Mouse (Mus musculus) induced T-regulatory cell, adult 2 months (primary cell): ENCODE measurements around the gene Fiz1.
"Not testable (repeated sequence)": the region's sequence is repeated elsewhere in the genome, so short reads cannot be mapped to it uniquely, and the experiment has no call there.

Source experiments
- DNase-seq: peaks from one replicate; pipeline ENCODE4 v3.0.0-alpha.2; 2012; ENCODE audit warnings: low read depth

Fiz1 gene

DNA sequence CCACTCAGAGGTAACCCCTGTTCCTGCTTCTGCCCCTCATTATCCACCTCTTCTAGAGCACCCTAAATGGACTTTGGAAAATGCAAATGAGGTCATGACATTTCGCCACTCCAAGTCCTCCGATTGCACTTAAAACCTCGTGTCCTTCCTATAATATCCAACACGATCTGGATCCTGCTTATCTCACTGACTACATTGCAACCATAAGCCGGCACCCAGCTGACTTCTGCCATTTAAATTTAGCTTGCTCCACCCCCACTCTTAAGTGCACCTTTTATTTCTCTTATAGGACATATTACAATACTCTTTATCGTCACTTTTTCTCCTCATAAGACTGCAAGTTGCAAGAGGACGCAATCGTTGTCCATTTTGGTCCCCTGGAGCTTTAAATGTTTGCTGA is 23.0 kb upstream of the Fiz1 start:
- DNase-seq = no peak

DNA sequence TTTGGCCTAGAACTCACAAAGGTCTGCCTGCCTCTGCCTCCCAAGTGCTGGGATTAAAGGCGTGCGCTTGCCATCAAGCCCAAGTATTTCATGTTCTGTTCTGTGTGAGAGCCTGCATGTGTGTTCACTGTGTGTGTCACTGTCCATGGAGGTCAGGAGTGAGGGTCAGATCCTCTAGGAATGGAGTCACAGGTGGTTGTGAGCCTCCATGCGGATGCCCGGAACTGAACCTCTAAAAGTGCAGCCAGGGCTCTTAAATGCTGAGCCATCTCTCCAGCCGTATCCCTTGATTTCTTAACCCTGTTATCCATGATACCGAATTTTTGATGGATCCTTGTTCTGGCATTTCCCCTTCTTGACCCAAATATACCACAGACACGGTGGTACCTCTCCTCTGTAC is 22.5 kb upstream of the Fiz1 start:
- no peak for DNase-seq

DNA sequence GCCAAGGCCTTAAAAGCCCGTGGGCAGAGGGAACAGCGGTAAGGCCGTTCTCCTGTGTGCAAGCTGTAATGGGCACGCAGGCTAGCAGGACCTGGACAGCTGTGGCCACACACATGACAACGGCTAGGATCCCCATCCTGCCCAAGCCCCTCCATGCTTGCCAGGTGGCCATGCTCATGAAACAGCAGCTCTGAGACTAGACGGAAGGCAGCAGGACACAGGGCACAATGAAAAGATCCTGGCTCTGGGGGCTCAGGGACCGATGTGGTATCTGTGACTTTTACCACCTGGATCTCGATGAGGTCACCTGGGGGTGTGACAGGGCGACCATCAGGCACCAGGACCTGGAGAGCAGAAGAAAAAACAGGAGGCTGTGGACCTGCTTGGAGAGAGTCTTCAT is 21.6 kb upstream of the Fiz1 start:
- no peak for DNase-seq

DNA sequence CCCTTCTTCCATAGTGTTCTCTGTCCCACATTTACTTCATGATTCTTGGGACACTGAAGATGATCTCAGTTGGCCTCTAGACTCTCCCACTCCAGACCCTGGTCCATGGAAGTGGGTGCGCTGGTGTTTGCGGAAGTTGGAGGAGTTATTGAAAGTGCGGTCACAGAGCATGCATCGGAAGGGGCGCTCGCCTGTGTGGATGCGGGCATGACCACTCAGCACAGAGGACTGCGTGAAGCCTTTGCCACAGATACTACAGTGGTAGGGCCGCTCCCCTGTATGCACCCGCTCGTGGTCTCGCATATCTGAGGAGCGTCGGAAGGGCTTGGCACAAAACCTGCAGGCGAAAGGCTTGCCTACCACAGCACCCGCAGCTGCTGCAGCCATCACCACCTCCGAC is 21.1 kb upstream of the Fiz1 start:
- DNase-seq = no peak

DNA sequence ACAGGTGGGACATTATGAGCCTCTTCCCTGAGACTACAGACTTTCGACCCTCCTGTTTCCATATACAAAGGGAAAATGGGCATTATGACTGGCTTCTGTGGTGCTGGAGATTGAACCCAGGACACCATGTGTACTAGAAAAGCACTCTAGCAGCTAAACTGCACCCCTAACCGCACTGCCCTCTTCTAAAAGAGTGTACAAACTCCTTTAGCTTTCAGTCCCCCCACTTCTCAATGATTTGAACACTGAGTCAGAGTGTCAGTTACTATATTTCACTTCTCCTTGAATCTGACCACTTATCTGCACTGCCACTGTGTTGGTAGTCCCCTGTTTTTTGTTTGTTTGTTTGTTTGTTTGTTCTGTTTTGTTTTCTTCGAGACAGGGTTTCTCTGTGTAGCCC is 19.3 kb upstream of the Fiz1 start, which contains the start of gene 4632433K11Rik:
TSS of gene 4632433K11Rik (plus strand) at position 301 of the 400 bp plus-strand sequence.
- DNase-seq = no peak

DNA sequence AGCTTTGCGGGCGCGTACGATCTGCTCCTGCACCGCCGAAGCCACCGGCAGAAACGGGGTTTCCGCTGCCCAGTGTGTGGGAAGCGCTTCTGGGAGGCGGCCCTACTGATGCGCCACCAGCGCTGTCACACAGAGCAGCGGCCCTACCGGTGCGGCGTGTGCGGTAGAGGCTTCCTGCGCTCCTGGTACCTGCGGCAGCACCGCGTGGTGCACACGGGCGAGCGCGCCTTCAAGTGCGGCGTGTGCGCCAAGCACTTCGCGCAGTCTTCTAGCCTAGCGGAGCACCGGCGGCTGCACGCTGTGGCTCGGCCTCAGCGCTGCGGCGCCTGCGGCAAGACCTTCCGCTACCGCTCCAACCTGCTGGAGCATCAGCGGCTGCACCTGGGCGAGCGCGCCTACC is 17.0 kb upstream of the Fiz1 start:
- no peak for DNase-seq

DNA sequence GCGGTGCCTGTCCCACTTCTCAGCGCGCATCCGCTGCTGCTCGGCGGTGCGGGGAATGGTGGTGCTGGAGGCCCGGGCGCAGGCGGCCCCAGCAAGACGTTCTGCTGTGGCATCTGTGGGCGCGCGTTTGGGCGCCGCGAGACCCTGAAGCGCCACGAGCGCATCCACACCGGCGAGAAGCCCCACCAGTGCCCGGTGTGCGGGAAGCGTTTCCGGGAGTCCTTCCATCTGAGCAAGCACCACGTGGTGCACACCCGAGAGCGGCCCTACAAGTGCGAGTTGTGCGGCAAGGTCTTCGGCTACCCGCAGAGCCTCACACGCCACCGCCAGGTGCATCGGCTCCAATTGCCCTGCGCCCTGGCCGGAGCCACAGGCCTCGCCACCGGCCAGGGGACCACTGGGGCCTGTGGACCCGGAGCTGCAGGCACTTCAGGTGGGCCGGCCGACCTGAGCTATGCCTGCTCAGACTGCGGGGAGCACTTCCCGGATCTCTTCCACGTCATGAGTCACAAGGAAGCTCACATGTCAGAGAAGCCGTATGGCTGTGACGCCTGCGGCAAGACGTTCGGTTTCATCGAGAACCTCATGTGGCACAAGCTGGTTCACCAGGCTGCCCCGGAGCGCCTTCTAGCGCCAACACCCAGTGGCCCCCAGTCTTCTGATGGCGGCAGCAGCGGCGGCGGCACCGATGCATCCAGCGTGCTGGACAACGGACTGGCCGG is 16.2 kb upstream of the Fiz1 start:
- DNase-seq = no peak

DNA sequence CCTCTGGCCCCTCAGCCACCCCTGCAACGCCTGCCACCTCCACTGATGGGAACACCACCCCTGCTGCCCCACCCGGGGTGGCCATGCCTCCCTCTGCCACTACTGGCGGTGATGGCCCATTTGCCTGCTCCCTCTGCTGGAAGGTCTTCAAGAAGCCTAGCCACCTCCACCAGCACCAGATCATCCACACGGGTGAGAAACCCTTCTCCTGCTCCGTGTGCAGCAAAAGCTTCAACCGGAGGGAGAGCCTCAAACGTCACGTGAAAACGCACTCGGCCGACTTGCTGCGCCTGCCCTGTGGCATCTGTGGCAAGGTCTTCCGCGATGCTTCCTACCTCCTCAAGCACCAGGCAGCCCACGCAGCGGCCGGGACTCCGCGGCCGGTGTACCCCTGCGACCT is 15.4 kb upstream of the Fiz1 start:
- DNase-seq = no peak

DNA sequence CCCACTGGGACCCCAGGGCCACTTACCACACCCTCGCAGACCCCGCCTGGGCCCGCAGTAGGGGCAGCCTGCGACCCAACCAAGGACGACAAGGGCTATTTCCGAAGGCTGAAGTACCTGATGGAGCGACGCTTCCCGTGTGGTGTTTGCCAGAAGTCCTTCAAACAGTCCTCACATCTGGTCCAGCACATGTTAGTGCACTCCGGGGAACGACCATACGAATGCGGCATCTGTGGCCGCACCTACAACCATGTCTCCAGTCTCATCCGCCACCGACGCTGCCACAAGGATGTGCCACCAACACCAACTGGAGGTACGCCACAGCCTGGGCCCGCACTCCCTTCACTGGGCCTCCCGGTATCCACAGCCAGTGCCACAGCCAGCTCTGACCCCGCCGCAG is 15.0 kb upstream of the Fiz1 start:
- no peak for DNase-seq

DNA sequence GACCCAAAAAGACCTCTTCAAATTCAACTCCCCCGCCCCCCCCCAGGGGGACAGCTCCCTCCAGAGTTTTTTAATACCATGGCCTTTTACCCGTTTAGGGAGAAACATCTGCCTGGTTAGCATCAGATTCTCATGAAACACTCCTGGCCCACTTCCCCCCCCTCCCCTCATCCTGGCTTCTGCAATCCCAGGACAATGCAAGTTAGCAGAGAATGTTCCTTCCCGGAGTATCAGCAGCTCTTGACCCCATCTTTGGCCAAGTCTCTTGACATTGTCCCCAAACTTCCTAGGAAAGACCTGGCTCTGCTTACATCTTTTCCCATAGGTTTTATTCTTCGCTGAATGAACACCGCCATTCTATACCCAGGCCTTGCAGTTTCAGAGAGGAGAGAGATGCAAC is 6.7 kb upstream of the Fiz1 start:
- DNase-seq = peak; percentile 14

DNA sequence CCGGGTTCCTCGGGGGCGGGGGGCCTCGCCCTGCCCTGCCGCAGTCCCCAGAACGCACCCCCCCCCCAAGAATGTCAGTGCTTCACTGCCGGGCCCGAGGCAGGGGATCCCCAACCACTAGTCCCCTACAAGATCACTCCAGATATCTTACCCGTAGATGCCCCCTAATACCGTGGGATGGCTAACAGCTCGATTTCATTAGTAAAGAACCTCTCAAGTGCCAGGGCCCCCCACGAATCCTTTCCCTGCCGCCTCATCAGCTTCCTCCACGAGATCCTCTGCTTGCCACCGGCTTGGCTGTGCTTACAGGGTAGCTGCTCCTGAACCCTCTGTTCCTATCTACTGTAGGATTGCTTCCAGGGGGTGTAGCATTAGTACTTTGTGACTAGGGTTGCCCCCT is 6.2 kb upstream of the Fiz1 start:
- no peak for DNase-seq

DNA sequence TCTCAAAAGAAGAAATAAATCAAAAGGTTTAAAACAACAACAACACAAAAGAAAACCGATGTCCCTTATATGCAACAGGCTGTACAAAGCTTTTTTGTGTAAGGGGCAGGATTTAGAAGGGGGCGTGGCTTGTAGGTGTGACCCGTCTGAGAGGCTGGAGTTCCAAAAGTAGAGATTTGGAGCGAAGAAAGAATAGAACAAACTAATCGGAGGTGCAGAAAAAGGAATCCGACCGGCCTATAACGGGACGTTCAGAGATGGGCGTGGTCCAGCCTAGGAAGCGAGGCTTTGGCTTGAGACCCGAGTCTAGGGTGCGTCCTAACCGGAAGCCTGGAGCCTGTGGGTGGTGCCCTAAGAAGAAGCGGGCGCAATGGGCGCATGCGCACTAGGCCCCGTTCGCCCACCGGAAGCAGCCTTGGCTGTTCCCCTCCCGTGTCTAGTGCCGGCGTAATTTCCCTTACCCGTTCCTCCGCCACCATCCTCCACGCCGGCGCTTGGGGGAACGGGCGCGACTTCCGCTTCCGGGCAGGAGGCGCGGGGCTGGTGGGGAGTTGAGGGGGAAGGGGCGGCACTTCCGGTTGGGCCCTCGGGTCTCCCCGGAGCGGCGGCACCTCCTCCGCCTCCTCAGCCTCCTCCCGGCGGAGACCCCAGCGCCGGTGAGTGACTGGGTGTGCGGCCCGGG is 5.6 kb upstream of the Fiz1 start, which contains the start of the genes Zfp865 and Ccdc106:
TSS of gene Zfp865 (plus strand) at position 377 of the 682 bp plus-strand sequence.
TSS of gene Ccdc106 (plus strand) at position 554 of the 682 bp plus-strand sequence.
- DNase-seq = peak; percentile 100

DNA sequence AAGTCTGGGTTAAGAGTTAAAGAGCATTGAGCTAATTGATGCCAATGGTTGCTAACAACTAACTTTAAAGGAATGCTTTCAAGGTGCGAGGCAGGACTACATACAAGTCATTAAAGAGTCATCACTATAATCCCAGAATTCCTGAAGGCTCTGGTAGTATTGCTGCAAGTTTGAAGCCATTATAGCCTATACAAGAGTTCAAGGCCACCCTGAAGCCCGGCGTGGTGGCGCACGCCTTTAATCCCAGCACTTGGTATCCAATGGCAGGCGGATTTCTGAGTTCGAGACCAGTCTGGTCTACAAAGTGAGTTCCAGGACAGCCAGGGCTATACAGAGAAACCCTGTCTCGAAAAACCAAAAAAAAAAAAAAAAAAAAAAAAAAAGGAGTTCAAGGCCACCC is 5.1 kb upstream of the Fiz1 start:
- DNase-seq = peak; percentile 34

DNA sequence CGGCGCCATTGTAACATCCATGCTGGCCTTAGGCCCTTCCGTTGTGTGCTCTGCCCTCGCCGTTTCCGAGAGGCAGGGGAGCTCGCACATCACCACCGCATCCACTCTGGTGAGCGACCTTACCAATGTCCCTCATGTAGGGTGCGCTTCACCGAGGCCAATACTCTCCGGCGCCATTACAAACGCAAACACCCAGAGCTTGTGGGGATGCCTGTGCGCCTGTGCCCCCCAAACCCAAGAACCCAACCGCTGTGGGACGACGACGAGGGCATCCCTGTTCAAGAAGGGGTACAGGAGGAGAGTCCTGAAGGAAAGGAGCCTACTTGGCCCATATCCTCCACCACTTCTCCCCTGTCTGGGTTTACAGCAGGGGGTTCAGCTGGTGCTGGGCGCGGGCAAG is 3.4 kb upstream of the Fiz1 start:
- DNase-seq = no peak

DNA sequence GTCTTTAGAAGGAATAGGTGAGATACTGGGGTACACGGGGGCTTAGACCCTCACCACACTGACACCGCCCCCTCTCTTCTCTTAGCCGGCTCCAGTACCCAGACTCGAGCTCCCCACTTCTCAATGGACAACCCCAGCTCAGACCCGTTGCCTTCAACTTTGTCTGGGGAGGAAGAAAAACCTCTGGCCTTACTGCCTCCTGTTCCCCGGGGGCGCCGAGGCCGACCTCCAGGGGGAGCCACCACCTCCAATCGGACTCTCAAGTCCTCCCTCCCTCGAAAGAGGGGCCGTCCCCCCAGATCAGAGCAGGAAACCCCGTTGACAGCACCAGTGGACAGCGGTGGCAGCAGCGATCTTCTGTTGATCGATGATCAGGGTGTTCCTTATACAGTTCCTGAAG is 2.9 kb upstream of the Fiz1 start:
- peak; percentile 25 for DNase-seq

DNA sequence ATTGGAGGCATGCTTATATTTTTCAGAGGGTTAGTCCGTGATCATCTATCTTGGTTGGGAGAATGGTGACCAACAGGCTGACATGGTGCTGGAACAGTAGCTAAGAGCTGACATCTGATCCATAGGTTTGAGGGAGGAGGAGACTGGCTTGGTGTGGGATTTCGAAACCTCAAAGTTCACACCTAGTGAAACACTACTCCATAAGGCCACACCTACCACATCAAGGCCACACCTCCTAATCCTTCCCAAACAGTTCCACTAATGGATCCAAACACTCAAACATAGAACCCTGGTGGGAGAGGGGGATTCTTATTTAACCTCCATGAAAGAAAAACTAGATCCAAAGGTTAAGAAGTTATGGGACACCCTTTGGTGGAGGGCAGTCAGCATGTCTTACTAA is 2.4 kb upstream of the Fiz1 start:
- DNase-seq = peak; percentile 26

DNA sequence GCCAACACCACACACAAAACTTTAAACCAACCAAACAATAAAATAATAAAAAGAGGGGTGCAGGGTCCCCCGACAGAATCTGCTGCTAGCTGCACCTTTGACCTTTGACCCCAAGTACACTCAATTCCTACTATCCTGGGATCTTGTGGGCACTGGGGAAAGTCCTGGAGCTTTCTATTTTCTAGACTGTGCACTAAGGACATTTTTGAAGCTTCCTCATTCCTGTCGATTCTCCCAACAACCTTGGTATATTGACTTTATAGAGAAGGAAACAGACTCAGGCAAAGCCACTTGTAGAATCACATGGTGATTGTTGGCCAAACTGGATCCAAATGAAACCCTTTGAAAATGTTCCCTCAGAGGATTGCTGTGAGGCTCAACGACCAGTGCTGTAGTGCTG is 1.6 kb upstream of the Fiz1 start:
- DNase-seq = no peak

DNA sequence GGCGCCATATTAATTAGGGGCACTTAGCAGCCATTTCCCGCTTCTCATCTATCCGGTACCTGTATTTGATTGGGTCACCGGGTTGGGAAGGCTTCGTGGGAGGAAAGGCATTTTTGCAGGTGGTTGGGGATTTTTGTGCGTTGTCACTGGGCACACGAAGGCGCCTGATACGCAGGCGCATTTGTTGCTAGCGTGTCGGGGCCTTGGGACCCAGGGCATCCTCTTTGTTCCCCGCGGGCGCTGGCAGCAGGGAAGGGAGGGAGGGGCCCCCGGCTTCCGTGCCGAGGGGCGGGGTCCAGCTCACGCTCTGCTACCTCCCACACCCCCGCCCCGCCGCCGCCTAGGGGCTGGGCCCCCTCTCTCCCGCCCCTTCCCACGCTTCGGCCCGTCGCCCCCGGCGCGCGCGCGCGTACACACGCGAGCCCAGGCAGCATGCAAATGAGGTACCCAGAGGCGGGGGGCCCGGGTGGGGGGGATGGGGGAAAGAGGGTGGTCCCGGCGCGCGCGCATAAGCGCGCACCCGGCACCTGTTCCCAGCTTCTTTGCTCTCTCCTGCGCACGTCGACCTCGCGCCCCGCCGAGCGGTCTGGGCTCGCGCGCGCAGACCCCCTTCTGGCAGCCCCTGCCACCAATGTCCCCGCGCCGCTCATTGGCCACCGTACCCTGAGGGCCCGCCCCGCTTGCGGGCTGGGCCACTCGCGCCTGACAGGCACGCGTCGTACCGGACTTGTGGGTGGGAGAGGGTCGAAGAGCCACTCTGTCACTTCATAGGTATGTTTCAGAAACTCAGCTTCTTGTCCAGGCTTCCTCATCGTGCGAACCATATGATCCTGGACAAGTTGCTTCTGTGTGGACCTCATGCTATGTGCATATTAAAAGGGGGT is 863 bp upstream of the Fiz1 start, which contains the start of gene Gm44973:
TSS of gene Gm44973 (plus strand) at position 379 of the 884 bp plus-strand sequence.
- peak; percentile 98 for DNase-seq

DNA sequence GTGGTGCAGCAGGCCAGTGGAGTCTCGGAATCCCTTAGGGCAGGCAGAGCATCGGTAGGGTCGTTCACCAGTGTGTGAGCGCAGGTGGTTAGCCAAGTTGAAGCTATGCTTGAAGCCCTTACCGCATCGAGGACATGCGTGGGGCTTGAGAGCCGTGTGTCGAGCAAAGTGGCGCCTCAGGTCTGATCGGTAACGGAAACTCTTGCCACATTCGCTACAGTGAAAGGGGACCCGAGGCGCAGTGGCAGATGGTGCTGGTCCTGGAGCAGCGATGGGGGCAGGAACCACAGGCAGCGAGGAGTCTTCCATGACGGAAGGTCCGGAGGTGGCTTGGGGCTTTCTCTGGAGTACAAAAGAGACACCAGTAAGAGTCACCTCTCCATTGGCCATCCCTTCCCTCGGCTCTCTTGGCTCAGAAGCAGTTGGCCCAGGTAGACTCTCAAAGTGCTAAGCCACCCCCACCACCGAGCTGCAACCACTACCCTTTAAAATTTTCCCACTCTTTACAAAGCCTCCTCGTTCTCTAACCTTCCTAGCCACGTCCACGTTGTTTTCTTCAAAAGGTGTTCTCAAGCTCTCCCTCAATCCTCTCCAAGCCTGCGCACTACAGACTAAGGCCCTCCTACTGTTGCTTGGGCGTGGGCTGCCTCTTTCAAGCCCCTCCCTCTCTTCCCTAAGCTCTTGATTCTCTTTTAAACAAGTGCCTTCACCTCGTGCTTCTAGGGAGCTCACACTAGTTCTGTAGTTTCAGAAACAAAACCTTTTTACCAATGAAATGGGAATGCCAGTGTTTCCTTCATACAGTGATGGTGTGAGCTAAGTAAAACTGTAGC is 1.6 kb downstream of the Fiz1 start:
- DNase-seq = peak; percentile 30

DNA sequence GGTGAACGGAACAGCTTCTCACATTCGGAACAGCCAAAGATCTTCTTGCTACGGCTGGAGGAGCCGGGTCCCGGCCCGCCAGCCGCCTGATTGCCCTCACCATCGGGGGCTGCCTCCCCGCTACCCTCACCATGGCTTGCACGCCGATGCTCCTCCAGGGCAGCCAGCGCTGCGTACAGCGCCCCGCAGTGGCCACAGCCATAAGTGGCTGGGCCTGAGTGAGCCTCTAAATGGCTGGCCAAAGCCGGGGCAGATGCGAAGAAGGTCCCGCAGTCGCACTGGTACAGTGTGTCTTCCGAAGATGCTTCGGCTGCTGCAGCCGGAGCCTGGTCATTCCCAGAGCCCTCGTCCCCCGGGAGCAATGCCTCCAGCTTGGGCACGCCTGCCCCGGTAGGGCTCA is 6.3 kb downstream of the Fiz1 start:
- no peak for DNase-seq

DNA sequence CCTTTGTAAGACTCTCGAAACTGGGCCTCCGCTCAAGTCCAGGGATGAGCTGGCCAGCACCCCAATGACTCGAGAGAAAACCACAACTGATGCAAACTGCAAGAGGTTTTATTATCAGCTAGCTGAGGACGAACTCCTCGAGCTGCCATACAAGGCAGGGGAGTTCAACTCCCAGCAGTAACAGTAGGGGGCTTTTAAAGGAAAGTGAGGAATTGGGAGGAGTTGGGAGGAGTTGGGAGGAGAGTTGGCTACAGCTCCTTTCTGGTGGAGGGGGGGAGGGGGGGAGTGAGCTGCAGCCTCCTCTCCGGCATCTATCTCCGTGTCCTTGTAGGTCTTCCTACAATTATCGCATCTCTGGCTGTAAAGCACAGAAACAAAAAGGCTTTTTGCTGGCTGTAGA is 11.6 kb downstream of the Fiz1 start:
- DNase-seq = not testable (repeated sequence)

DNA sequence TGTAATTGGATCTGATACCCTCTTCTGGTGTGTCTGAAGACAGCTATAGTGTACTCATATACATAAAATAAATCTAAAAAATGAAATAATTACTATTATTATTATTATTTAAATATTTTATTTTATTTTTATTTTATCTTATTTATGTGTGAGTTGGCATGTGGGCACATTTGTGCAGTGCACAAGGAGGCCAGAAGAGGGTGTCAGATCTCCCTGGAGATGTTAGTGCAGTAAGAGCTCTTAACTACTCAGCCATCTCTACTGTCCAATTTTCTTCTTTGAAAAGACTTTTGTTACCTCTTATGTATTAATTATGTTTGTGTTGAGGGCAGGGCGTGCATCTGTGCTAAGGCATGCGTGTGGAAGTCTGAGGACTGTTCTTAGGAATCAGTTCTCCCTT is 14.6 kb downstream of the Fiz1 start:
- DNase-seq = peak; percentile 56
